Mouse (Mus musculus) heart, adult 2 months (tissue): ENCODE data around the gene Rnf19b. TPM values are rescaled to one million over a fixed set of nuclear protein-coding genes. Genes with fewer than 3 reads are reported as not detected.

Source experiments
- DNase-seq, 2 experiments: peaks; one replicate each; pipeline ENCODE4 v3.0.0; 2021
- H3K27ac ChIP-seq: fragments of 200-600 bp; 2 replicates; pipeline ENCODE4 v1.8.1; 2022
- H3K27me3 ChIP-seq: fragments of 200-500 bp; 2 replicates; pipeline ENCODE4 v1.6.1; 2012; ENCODE audit warnings: mild to moderate bottlenecking, low read length, inconsistent platforms, mixed read lengths; ENCODE audit not compliant: control insufficient read depth, insufficient read depth
- H3K36me3 ChIP-seq: fragments of 200-500 bp; 2 replicates; pipeline ENCODE4 v1.6.1; 2012; ENCODE audit warnings: low read length, inconsistent platforms; ENCODE audit not compliant: control insufficient read depth, insufficient read depth
- H3K4me1 ChIP-seq: fragments of 200-500 bp; 2 replicates; pipeline ENCODE4 v1.6.1; 2011; ENCODE audit warnings: low read length; ENCODE audit not compliant: control insufficient read depth, insufficient read depth
- H3K4me3 ChIP-seq: fragments of 200-600 bp; 2 replicates; pipeline ENCODE4 v1.8.1; 2022
- H3K79me2 ChIP-seq: fragments of 200-500 bp; replicated peaks from 2 replicates; pipeline ENCODE4 v1.6.1; 2012; ENCODE audit warnings: mild to moderate bottlenecking, inconsistent platforms, low read length, moderate library complexity, mixed read lengths; ENCODE audit not compliant: control insufficient read depth, insufficient read depth
- H3K9ac ChIP-seq: fragments of 200-500 bp; 2 replicates; pipeline ENCODE4 v1.6.1; 2012; ENCODE audit warnings: low read depth, mild to moderate bottlenecking, control low read depth, inconsistent platforms, low read length, mixed read lengths
- CTCF ChIP-seq: fragments of 200-600 bp; IDR thresholded peaks from 2 replicates; pipeline ENCODE4 v1.8.1; 2022; ENCODE audit warnings: antibody characterized with exemption, mild to moderate bottlenecking, moderate library complexity
- EP300 ChIP-seq: fragments of 200-500 bp; IDR thresholded peaks from 2 replicates; pipeline ENCODE4 v1.6.1; 2011; ENCODE audit warnings: low read depth, low read length, control low read depth; ENCODE audit not compliant: insufficient read depth
- POLR2A ChIP-seq: fragments of 200-500 bp; IDR thresholded peaks from 2 replicates; pipeline ENCODE4 v1.6.1; 2011; ENCODE audit warnings: mild to moderate bottlenecking, low read depth, low read length, control low read depth; ENCODE audit not compliant: insufficient read depth
- WGBS: fragments of 180-500 bp; shearing (Covaris S2); methylation state at CpG from one replicate; pipeline ENCODE4 v1.1.7; 2018; 5-methylcytosine and 5-hydroxymethylcytosine counted together
- intact Hi-C: fragments of 180-260 bp; cut with DNase I; formaldehyde crosslinking; loops from one replicate; pipeline ENCODE4 v1.15.1; 2025
- polyA plus RNA-seq: library from polyadenylated mRNA; depleted of rRNA; stranded (reverse); fragments of >200 nt; gene quantifications from 2 replicates; pipeline ENCODE4 v1.2.3, GENCODE M21; 2012
- total RNA-seq, 2 experiments: library from RNA; stranded (reverse); gene quantifications; 2 replicates each; pipeline ENCODE4 v1.2.3; 2021

Gene Rnf19b
- total and polyA plus RNA-seq, 3 experiments = 21.1 to 28.1 (median 27.1) TPM

DNA sequence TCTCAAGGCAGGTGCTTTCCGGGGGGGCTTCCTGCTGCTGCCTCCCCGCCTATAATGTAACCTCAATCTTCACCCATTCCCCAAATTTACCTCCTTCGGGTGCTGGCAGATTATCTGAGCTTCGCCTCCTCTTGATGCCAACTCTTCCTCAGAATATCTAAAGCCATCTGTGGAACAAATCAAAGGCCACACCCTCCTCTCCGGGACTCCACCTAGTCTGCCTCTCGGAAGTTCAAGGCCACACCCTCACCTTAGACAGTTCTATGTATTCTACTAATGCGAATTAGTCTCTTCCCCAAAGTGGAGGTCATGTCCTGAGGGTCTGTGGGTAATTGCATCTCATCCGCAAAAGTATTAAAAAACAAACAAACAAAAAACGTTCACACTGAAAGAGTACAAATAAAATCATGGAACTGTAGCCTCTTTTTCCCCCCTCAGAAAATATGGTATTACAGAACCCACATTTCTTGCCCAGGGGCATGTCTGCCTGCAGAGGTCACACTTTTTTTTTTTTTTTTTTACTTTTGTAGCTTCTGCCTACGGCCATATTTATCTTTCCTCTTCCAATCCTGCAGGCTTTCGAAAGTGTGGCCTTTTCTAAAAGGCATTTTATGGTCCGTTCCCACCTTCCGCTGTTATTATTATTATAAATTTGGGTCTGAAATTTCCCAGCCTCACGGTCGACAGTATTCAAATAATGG is 10.2 kb upstream of the Rnf19b start:
- Histone ChIP-seq H3K27ac (no peak overlapping the region), H3K79me2 (no peaks in the 10 kb centered on the region), H3K4me3 (no peak overlapping the region; the same call in 1 of the 2 replicates), H3K4me1 (peaks cover 1% of the 10 kb centered on the region; the same call in 1 of the 2 replicates), H3K27me3 (no peaks in the 10 kb centered on the region; the same call in 1 of the 2 replicates), H3K9ac (no peak overlapping the region), H3K36me3 (no peaks in the 10 kb centered on the region)
- intact Hi-C loops = no loop called here
- WGBS = 34% methylated on average over 15 of the region's 15 CpGs
- DNase-seq = no peak
- no peak for TF ChIP-seq POLR2A
- TF ChIP-seq EP300 = no peak
- TF ChIP-seq CTCF = no peak

DNA sequence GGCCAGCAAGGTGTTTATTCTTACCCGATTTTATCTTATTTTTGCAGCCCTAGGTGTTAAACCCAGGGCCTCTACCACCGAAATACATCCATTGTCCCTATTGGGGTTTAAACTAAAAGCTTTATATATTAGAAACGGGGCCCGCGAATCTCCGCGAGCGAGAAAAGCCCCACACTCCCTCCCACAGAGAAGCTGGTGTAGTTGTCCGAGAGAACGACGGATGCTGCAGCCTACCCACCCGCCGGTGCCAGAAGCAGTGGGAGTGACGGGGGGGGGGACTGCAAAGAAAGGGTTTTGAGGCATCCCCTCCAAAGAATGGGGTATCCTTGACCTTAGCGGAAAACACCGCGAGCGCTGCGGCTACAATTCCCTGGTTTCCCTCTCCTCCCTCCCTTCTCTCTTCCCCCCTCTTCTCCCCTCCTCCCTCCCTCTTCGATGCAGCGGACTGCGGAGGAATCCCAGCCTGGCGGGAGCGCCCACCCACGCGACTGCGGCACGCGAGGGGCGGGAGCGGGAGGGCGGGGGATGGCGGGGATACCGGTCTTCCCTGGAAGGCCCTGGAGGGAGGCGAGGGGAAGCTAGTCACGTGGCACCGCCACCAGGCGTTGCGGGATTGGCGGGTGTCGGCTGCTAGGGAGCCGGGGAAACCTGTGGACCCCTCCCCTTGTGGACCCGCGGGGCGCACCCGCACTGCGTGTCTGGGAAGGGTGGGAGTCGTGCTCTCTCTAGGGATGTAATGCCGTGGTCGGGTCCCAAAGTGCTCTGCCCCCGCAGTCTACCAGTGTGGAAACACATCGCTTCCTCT is 9.4 kb upstream of the Rnf19b start:
- peak; percentile 73 to 75 for DNase-seq
- Histone ChIP-seq H3K27me3 (no peaks in the 10 kb centered on the region; the same call in 1 of the 2 replicates), H3K4me3 (peak overlapping the region; percentile 66), H3K79me2 (no peaks in the 10 kb centered on the region), H3K4me1 (peaks cover 1% of the 10 kb centered on the region; the same call in 1 of the 2 replicates), H3K9ac (peak overlapping the region; percentile 39), H3K27ac (no peak overlapping the region), H3K36me3 (no peaks in the 10 kb centered on the region)
- WGBS = 2% methylated on average over 52 of the region's 52 CpGs
- TF ChIP-seq POLR2A = no peak
- no peak for TF ChIP-seq CTCF
- no peak for TF ChIP-seq EP300
- intact Hi-C loops = no loop called here

DNA sequence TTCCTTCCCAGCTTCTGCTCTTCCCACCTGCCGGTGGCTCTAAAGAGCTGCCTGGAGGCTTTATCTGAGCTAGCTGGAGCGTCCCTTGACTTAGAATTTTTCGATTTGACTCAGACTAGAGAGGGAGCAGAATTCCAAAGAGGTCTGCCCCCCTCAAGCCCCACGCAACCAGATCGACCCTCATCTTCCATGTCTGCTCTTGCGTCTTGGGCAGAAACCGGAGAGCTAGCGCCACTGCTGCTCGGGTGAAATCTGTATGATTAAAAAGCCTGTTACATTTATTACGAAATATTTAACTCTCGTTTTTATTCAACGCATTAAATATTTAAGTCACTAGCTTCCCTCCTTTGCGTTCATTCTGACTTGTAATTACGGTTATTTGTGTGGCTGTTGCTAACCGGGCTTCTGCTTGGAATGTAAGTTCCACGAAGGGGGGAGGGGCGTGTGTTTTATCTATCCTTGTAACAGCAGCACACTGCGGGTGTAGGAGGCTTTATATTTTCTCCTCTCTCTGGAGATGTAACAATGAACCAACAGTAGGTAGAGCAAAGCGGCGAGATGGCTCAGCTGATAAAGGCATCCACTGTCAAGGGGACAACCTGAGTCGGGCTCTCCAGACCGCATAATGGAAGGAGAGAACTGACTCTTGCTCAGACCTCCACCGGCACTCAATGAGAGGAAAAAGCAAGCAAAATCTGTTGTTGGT is 8.6 kb upstream of the Rnf19b start:
- 7% methylated on average over 23 of the region's 23 CpGs for WGBS
- Histone ChIP-seq H3K27me3 (no peaks in the 10 kb centered on the region; the same call in 1 of the 2 replicates), H3K4me3 (peak overlapping the region; percentile 66), H3K79me2 (no peaks in the 10 kb centered on the region), H3K4me1 (peaks cover 1% of the 10 kb centered on the region; the same call in 1 of the 2 replicates), H3K9ac (peak overlapping the region; percentile 39), H3K36me3 (no peaks in the 10 kb centered on the region), H3K27ac (no peak overlapping the region)
- intact Hi-C loops = no loop called here
- no peak for DNase-seq
- TF ChIP-seq CTCF (peak; percentile 18; the same call in 1 of the 2 replicates), EP300 (no peak)

DNA sequence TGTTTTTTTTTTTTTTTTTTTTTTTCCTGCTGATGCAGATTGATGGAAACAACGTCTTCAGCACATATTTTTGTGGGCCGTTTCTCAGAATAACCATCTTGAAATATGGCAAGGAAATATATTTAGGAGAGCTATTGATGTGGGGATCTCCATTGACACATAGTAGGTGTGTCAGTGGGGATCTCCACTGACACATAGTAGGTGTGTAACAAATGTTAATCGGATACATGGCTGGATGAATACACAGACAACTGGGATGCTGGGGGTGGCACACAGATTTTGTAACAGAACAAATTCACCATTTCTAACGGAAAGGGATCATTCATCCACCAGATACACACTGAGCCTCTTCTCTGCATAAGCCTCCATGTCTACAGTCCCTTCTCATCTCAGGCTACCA is 7.7 kb upstream of the Rnf19b start:
- 70% methylated on average over 4 of the region's 4 CpGs for WGBS
- H3K27ac ChIP-seq = no peak overlapping the region
- H3K79me2 ChIP-seq = no peaks in the 10 kb centered on the region
- no peak for DNase-seq
- H3K4me1 ChIP-seq = peaks cover 1% of the 10 kb centered on the region; the same call in 1 of the 2 replicates
- H3K4me3 ChIP-seq = no peak overlapping the region
- no peak overlapping the region for H3K9ac ChIP-seq
- H3K27me3 ChIP-seq = no peaks in the 10 kb centered on the region; the same call in 1 of the 2 replicates
- no peaks in the 10 kb centered on the region for H3K36me3 ChIP-seq
- intact Hi-C loops = no loop called here
- TF ChIP-seq EP300 = no peak
- no peak for TF ChIP-seq CTCF
- no peak for TF ChIP-seq POLR2A

DNA sequence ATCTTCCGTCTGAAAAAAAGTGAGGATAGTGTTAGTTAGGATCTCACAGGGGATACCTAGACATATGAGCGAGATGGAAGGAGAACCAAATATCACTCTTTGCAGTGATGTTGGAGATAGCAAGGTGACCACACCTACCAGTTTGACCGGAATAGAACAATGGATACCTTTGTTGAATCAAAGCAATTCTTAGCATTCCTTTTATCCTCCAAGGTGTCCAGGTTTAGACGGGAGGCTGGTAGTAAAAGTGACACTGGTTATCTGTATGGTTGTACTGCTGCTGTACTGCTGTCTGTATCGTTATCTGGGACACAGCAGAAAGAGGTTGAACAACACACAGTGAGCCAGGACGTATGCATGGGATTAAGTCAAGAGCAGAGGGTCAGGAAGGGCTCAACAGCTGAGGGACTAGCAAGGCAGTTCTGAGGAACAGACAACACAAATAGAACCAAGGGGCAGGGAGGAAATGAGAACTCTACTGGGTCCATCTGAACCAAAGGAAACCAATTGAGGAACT is 7.1 kb upstream of the Rnf19b start:
- Histone ChIP-seq H3K9ac (no peak overlapping the region), H3K79me2 (no peaks in the 10 kb centered on the region), H3K4me3 (no peak overlapping the region), H3K27ac (no peak overlapping the region), H3K4me1 (peaks cover 1% of the 10 kb centered on the region; the same call in 1 of the 2 replicates), H3K27me3 (no peaks in the 10 kb centered on the region; the same call in 1 of the 2 replicates), H3K36me3 (no peaks in the 10 kb centered on the region)
- no peak for DNase-seq
- 67% methylated on average over 6 of the region's 6 CpGs for WGBS
- intact Hi-C loops = no loop called here
- TF ChIP-seq EP300 (no peak), POLR2A (no peak), CTCF (no peak)
